Mouse (Mus musculus) kidney, adult 2 months (tissue): ENCODE data around the gene Tox2.

Source experiments
- CTCF ChIP-seq: fragments of 200-500 bp; conservative IDR thresholded peaks from 2 replicates; pipeline ENCODE4 v1.5.1; 2011; ENCODE audit warnings: low read depth, mild to moderate bottlenecking, control low read depth, low read length, moderate library complexity, mixed read lengths; ENCODE audit not compliant: insufficient read depth, insufficient read length
- POLR2A ChIP-seq: fragments of 200-500 bp; IDR thresholded peaks from one replicate; pipeline ENCODE4 v1.6.1; 2011; ENCODE audit warnings: low read depth, low read length, control low read depth

GRCm38 (mm10) chr2:163203635-163204547 lies 966 bp downstream of the Tox2 start:
- no peak for TF ChIP-seq POLR2A
- no peak for TF ChIP-seq CTCF
